Mouse (Mus musculus): ENCODE measurements around the gene Npas2.

The Npas2 gene

DNA sequence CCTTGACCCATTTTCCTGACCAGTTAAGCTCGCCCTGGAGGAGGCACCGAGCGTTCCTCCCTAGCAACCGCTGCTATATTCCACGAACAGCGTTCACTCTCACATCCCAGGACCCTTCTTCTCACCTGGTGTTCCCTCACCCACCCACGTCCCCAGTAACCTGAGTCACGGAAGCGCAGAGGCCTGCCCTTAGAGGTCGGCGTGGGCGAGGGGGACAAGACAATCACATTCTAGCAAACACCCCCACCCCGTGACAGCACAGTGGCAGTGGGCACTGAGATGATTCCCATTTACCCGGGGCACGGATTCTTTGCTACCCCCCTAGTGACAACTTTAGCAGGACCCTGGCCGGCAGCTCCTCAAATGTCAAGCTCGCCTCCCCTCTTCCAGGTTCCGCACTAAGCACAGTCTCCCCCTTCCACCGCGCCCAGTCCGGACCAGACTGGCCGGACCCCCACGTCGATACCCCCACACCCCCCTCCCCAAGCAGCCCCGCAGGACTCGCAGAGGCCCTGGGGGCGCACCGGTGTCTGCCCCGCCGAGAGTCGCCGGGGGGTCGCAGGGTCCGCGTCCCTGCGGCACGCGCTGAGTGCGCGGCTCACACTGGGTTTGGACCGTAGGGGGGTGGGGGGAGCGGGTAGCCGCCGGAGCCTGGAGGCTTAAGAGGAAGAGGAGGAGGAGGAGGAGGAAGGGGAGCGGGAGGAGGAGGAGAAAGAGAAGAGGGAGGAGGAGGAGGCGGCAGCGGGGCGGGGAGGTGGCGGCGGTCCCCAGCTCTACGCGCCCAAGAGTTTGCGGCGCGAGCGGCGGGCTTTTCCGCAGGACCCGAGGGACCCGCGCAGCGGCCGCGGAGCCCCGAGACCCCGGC is at the start of gene Npas2:
Gene Npas2 (plus strand): TSS at position 735 of the 865 bp plus-strand sequence.
- DNase-seq (ENCODE audit: low spot score in 2 of 2) = no peak

DNA sequence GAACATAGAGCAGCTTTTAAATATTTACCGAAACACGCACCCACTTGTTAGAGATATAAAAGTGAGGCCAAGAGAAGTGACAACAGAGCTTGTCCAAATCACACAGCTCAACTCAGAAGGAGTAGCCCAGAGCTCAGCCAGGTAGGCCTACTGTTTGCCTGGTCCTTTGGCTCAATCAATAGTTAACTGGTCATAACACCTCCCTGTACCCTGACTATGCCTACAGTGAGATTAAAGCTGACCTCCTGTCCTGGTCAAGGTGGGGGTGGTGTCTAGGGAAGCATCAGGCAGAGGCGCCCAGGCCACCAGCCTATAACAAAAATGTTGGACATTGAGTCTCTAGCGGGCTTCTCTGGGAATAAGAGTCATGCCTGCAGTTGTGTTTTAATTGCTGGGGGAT is 36.8 kb upstream of the Npas2 start:
- no peak for DNase-seq (ENCODE audit: low spot score in 2 of 2)

DNA sequence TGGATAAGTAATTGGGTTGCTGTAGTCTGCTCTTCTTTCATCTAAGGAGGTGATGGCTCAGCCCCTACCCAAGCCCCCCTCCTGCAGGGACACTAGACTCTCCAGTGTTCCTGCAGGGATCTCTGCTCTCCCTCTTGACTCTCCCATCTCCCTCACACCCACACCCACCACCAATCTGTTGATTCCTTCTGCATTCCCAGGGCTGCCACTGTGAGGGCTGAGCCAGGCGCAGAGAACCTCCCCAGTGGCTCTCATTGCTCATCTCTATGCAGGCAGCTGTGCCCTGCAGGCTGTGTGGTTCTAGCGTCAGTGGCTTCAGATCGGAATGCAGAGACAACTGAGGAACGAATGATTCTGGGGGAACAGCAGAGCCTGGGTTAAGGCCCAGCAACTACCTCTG is 33.4 kb upstream of the Npas2 start:
- DNase-seq (ENCODE audit: low spot score in 2 of 2) = no peak

DNA sequence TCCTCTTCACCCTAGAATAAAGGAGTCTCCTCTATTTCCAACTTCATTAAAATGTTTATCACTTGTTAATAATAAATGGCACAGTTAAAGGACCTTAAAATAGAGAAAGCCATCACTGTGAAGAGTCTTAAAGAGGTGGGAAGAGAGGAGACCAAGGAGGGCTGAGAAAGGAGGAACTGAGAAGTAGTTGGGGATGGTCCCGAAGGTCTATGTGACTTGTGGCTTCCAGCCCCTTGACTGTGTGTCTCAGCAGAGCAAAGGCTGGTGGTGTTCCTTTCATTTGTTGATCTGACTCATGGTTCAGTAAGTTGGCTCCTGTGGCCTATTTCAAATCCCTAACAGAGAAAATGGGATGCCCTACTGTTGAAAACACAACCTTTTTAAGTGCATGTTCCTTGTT is 30.5 kb upstream of the Npas2 start:
- no peak for DNase-seq (ENCODE audit: low spot score in 2 of 2)

DNA sequence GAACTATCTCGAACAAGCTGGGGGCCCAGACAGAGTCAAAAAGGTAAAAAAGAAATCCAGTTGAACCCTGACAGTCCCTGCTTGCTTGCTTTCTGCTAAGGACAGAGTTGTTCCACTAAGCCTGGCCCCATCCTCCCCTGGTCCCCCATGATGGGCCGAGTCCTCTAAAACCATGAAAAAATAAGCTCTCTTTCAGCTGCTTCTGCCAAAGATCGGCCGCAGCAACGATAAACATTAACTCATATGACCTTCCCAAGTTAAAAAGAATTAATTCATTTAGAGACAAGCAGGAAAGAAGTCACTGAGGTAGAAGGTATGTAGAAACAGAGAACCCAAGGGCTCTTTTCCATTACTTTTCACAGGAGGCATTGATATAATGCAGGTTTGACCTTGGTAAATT is 16.8 kb upstream of the Npas2 start:
- DNase-seq (ENCODE audit: low spot score in 2 of 2) = no peak

- DNase-seq (ENCODE audit: low spot score in 2 of 2) = no peak
Observed at GRCm38 (mm10) chr1:39177211-39177610, 16.3 kb upstream of the Npas2 start.

DNA sequence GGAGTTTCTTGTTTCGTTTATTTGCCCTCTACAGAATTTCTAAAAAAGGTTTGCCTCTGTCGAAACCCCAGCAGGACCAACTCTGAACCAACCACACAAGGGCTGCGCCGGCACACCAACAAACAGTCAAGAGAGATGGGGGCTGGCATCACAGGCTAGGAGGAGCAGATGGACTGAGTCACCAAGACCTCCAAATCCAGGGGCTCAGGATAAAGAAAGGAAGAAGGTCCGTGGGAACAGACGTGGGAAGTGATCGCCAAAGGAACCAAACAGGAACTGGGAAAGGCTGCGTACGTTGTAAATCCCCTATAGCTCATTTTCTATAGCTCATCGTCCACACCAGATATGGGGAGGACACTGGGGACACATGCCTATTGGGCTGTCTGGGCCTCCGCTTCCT is 13.7 kb upstream of the Npas2 start:
- DNase-seq (ENCODE audit: low spot score in 2 of 2) = no peak

DNA sequence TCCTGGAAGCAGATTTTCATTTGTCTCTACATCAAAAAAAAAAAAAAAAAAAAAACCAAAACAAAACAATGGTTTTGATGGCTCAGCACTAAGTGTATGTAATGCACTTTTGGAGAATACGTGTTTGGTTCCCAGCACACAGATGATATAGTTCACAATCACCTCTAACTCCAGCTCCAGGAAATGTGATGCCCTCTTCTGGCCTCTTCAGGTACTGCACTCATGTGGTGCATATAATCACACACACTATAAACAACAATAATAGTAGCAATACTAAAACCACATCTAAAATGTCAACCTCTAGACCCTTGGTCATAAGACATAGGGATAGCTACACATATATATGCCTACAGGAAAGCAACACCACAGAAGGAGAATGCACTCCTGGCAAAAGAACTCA is 13.0 kb upstream of the Npas2 start:
- no peak for DNase-seq (ENCODE audit: low spot score in 2 of 2)

DNA sequence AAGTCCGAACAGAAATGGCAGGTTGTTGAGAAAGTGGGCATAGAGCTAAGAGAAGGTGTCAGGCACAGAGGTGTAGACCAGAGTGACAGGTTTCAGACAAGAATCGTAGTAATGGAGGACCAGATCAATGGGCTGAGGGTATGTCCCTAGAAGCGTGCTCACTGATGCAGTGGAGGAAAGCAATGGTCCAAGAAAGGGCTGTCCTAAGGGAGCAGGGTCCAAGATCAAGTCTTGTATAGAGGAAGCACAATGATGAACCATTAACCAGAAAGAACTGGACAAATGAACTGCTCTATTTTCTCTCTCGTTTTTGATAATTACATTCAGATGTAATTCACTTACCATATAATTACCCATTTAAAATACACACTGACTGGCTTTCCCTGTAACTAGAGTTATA is 11.6 kb upstream of the Npas2 start:
- DNase-seq (ENCODE audit: low spot score in 2 of 2) = no peak

- DNase-seq (ENCODE audit: low spot score in 2 of 2) = no peak
Observed at GRCm38 (mm10) chr1:39185833-39186232, 7.7 kb upstream of the Npas2 start.

GRCm38 (mm10) chr1:39186711-39187437 is 6.7 kb upstream of the Npas2 start:
- no peak for DNase-seq (ENCODE audit: low spot score in 2 of 2)

- DNase-seq (ENCODE audit: low spot score in 2 of 2) = no peak
Observed at GRCm38 (mm10) chr1:39191122-39191521, 2.4 kb upstream of the Npas2 start.

- DNase-seq (ENCODE audit: low spot score in 2 of 2) = no peak
Observed at GRCm38 (mm10) chr1:39192460-39192996, 1.0 kb upstream of the Npas2 start.

DNA sequence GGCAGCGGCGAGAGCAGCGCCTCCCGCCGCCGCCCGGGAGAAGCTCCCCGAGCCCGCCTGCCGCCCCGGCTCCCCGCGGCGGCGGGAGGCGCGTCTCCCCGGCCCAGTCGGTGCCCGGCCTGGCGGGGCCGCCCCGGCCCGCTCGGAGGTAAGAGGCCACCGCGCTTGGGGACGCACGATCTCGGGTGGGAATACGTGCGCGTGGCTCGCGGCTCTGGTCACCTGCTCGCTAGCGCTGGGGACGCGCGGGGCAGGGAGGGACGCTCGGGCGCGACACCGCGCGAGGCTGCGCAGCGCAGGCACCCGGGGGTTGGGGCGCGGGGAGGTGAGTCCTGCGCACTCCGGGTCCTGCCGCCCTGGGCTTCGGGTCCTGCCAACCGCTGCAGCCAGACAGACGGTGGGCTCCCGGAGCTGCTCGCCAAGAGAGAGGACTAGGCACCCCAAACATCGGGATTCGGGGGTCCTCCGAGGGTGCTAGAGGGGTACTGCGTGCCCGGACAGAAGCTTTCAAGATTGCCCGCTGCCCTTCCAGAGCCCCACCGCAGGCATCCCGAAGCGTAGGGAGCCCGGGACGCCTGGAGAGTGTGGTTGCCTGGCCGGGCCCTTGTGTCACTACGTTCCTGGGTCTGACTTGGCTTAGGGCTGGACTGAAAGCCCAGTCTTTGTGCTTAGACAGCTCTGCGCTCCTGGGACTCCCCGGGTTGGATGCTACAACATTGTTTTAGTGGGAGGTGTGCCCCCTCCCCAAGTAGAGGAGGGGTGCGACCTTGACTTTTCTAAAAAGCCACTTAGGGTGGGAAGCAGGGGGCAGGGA is 538 bp downstream of the Npas2 start:
- no peak for DNase-seq (ENCODE audit: low spot score in 2 of 2)

DNA sequence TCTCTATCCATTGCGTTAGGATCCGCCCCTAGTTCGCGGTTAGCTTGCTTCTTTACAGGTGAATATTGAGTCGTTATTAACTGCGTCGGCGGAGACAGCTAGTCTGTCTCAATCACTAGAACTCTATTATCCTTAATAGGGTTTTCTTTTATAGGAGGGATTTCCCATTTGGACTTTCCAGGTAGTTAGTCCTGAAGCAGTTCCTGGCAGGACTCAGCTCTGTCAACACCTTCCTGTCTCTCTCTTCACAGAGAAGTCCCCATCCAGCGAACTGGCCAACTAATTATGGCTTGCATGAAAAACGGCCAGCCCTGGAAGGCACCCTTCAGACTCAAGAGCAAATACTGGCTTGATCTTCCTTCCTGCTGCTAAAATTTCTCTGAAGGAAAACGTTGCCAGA is 1.4 kb downstream of the Npas2 start:
- no peak for DNase-seq (ENCODE audit: low spot score in 2 of 2)

- DNase-seq (ENCODE audit: low spot score in 2 of 2) = no peak
Observed at GRCm38 (mm10) chr1:39196126-39196525, 2.6 kb downstream of the Npas2 start.

GRCm38 (mm10) chr1:39196676-39197375 is 3.3 kb downstream of the Npas2 start:
- peak; percentile 35 to 41 for DNase-seq (ENCODE audit: low spot score in 2 of 2)

DNA sequence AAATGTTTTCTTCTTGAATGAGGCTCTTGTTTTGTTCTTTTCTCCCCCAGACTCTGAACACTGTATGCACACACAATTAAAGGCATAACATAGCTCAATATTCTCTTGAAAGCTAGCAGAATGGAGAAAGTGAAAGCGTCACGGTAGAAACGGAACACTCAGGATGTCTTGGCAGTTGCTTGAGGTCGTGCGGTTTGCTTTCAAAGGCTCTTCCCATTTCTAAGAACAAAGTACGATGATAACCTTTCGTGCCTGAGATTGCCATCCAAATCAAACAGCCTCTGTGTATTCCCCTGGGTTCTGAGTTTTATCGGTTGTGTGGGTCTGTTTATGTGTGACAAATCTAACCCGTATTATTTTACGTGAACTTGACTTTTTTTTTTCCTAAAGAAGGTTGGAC is 11.5 kb downstream of the Npas2 start:
- no peak for DNase-seq (ENCODE audit: low spot score in 2 of 2)

DNA sequence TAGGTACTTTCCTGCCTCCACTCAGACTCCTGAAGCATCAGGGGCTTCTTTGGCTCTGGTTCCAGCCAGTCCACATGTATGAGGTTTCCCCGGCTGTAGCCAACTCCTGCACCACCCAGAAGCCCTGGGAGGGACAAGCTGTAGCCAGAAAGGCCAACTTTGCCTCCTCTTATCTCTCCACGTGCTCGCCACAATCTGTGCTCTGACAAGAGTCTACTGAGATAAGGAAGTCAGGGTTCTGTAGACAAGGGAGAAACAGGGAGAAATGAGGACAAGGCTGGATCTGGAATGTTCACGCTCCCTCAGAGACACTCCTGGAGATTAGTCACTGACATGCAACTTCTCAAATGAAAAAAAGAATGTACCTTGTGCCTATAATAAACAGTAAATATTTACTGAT is 12.2 kb downstream of the Npas2 start:
- DNase-seq (ENCODE audit: low spot score in 2 of 2) = no peak

- no peak for DNase-seq (ENCODE audit: low spot score in 2 of 2)
Observed at GRCm38 (mm10) chr1:39206942-39207341, 13.4 kb downstream of the Npas2 start.

DNA sequence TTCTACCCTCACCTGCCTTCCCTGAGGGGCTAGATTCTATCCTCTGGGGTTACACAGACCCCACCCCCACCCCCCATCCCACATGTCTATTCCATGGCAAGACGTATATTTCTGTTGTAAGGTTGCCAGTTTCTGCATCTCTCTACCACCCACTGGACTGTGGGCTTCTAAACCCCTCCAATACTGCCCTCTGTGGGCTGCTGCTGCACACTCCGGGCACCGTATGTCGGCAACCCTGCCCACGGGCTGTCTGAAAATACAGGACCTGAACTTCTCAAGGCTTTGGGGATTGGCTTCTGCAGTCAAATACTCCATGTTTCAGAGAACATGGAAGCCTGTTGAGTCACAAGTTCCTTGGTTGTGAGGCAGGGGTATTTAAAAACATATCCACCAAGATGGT is 17.4 kb downstream of the Npas2 start:
- DNase-seq (ENCODE audit: low spot score in 2 of 2) = no peak
